Mouse (Mus musculus) limb, embryonic 14.5 days (tissue): Measurements from ENCODE around the gene Ehhadh. TPM values are rescaled to one million over a fixed set of nuclear protein-coding genes. Genes with fewer than 3 reads are reported as not detected.
"Not testable (repeated sequence)": the region's sequence is repeated elsewhere in the genome, so short reads cannot be mapped to it uniquely, and the experiment has no call there.

ENCODE experiments used
- ATAC-seq: fragments of 200-750 bp; cut with Nextera tagmentation; 2 replicates; pipeline ENCODE4 v1.8.0; 2017; ENCODE audit warnings: low read depth, moderate number of reproducible peaks, moderate TSS enrichment; ENCODE audit not compliant: low FRiP score
- DNase-seq: peaks from one replicate; pipeline ENCODE4 v3.0.0-alpha.2; 2015; ENCODE audit warnings: low spot score
- H3K27ac ChIP-seq: fragments of 300-500 bp; sonication (generic); replicated peaks from 2 replicates; pipeline ENCODE4 v1.5.1; 2014; ENCODE audit warnings: low read depth, mild to moderate bottlenecking, low read length, moderate library complexity, mixed read lengths
- H3K27me3 ChIP-seq: fragments of 300-500 bp; sonication (generic); 2 replicates; pipeline ENCODE4 v1.6.1; 2014; ENCODE audit warnings: low read length, mixed read lengths; ENCODE audit not compliant: control insufficient read depth, insufficient read depth
- H3K36me3 ChIP-seq: fragments of 300-500 bp; sonication (generic); 2 replicates; pipeline ENCODE4 v1.6.1; 2014; ENCODE audit warnings: mild to moderate bottlenecking, low read length, moderate library complexity, mixed read lengths; ENCODE audit not compliant: control insufficient read depth, insufficient read depth
- H3K4me1 ChIP-seq: fragments of 300-500 bp; sonication (generic); 2 replicates; pipeline ENCODE4 v1.6.1; 2014; ENCODE audit warnings: antibody characterized with exemption, low read length, mixed read lengths; ENCODE audit not compliant: control insufficient read depth, insufficient read depth
- H3K4me2 ChIP-seq: fragments of 300-500 bp; sonication (generic); replicated peaks from 2 replicates; pipeline ENCODE4 v1.6.1; 2014; ENCODE audit warnings: low read depth, mild to moderate bottlenecking, low read length, moderate library complexity; ENCODE audit not compliant: severe bottlenecking
- H3K4me3 ChIP-seq: fragments of 300-500 bp; sonication (generic); replicated peaks from 2 replicates; pipeline ENCODE4 v1.5.1; 2014; ENCODE audit warnings: low read length
- H3K9ac ChIP-seq: fragments of 300-500 bp; sonication (generic); 2 replicates; pipeline ENCODE4 v1.6.1; 2014; ENCODE audit warnings: mild to moderate bottlenecking, low read depth, low read length, moderate library complexity; ENCODE audit not compliant: severe bottlenecking
- H3K9me3 ChIP-seq: fragments of 300-500 bp; sonication (generic); 2 replicates; pipeline ENCODE4 v1.6.1; 2016; ENCODE audit warnings: low read length; ENCODE audit not compliant: control insufficient read depth
- POLR2A ChIP-seq: fragments of 200-500 bp; IDR thresholded peaks from 2 replicates; pipeline ENCODE4 v1.8.0; 2012; ENCODE audit warnings: inconsistent platforms, mild to moderate bottlenecking, moderate library complexity, borderline replicate concordance; ENCODE audit not compliant: insufficient read depth, insufficient read length; ENCODE audit errors: extremely low read depth
- WGBS: fragments of 180-500 bp; shearing (Covaris S2); extraction: QIAGEN DNeasy Blood & Tissue Kit; methylation state at CpG from one replicate; pipeline ENCODE4 v1.1.7; 2014; 5-methylcytosine and 5-hydroxymethylcytosine counted together
- polyA plus RNA-seq, 2 experiments: library from polyadenylated mRNA; depleted of rRNA in 1 of 2; stranded (reverse) in 1 of 2; unstranded in 1 of 2; fragments of >200 nt; fragmentation: Nextera tagmentation in 1 of 2; extraction: Ambion mirVana in 1 of 2; gene quantifications; 2 replicates each; pipeline versions ENCODE4 v1.2.1 to v1.2.3; 2012 to 2014

Ehhadh gene
- polyA plus RNA-seq, 2 experiments = 2.3 to 4.7 TPM

DNA sequence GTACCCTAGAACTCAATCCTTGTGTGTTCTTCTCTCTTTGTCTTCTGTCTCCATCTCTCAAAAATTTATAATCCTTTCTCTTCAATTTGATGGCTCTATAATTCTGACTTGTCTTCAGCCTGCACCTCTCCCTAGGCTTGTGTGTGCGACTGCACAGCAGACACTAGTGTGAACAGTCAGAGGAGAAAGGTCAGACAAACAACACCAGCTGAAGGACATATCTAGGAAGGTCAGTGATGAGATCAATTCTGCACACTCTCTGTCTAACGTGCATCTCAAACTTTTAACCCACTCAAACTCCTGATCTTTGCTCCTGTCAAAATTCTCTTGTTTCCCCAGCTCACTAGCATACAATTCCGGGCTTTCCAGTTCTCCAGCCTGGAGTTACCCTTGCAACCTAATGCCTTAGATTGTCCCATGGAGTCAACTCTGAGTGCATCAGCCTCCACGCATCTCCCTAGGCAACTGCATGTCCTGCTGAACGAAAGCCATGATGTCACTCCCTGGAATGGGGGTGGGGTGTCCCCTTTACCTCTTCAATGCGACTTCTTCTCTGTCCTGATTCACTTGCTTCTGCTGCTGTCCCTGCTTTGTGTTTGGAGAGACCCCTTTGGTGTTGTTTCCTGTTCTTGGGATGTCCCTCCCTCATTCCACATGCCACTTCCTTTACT, 25.7 kb upstream of the Ehhadh start:
- Histone ChIP-seq H3K27me3 (no peaks in the 10 kb centered on the region), H3K9ac (no peak overlapping the region), H3K4me2 (no peak overlapping the region), H3K4me3 (no peak overlapping the region), H3K4me1 (no peaks in the 10 kb centered on the region), H3K27ac (no peak overlapping the region), H3K9me3 (no peaks in the 10 kb centered on the region), H3K36me3 (peaks cover 7% of the 10 kb centered on the region; the same call in 1 of the 2 replicates)
- TF ChIP-seq POLR2A = no peak
- DNase-seq (no peak), ATAC-seq (no peak)
- 70% methylated on average over 6 of the region's 6 CpGs for WGBS

DNA sequence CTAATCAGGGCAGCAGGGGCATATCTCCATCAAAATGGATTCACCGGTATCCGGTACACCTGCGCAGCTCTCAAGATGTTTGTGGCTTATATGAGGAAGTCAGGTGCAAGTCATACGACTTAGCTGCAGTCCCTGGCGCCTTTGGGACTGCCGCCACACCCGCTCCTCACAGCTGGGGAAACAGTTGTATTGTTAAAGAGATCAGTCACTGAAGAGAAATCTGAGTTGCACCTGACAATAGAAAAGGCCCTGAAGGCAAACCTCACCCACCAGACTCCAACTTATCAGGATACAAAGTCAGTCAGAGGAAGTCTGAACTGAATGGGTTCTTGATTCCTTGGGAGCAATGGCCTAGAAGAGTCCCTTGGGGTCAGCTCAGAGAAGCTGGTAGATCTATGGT, 20.2 kb upstream of the Ehhadh start:
- not testable (repeated sequence) for H3K36me3 ChIP-seq, H3K27me3 ChIP-seq, H3K4me3 ChIP-seq, H3K9ac ChIP-seq, H3K27ac ChIP-seq, H3K4me1 ChIP-seq, H3K4me2 ChIP-seq, H3K9me3 ChIP-seq, DNase-seq, ATAC-seq
- 90% methylated on average over 7 of the region's 7 CpGs for WGBS

DNA sequence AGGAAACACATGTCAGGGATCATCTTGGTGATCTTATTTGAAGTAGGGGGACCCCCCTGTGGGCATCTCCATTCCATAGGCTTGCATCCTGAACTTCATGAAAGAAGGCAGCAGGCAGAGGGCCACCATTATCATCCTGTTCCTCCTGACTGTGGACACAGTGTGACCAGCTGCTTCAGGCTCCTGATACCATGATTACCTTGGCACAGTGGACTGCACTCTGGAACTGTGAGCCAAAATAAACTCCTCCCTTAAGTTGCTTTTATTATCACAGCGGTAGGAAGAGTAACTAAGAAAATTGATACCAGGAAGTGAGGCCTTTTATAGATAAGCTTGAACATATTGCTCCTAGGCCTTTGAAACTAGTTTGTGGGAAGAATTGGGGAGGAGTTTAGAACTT, 19.3 kb upstream of the Ehhadh start:
- no peaks in the 10 kb centered on the region for H3K4me1 ChIP-seq
- DNase-seq (no peak), ATAC-seq (no peak)
- 76% methylated on average over 1 of the region's 1 CpGs for WGBS
- no peak overlapping the region for H3K4me3 ChIP-seq
- H3K9ac ChIP-seq = no peak overlapping the region
- no peaks in the 10 kb centered on the region for H3K9me3 ChIP-seq
- no peak overlapping the region for H3K4me2 ChIP-seq
- peaks cover 8% of the 10 kb centered on the region; the same call in 1 of the 2 replicates for H3K36me3 ChIP-seq
- TF ChIP-seq POLR2A = no peak
- H3K27me3 ChIP-seq = no peaks in the 10 kb centered on the region
- no peak overlapping the region for H3K27ac ChIP-seq

DNA sequence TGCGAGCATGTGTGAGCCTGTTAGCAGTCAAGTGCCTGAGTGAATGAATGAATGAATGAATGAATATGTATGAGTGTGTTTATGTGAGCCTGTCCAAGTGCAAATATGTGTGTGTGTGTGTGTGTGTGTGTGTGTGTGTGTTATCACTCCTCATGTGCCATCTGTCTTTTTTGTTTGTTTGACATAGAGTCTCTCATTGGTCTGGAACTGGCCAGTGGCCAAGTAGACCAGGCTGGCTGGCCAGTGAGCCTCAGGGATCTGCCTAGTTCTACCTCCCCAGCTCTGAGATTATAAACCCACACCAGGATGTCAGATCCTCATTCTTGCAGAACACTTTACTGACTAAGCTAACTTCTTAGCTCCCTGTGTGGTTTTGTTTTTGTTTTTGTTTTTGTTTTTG, 16.7 kb upstream of the Ehhadh start:
- no peak for TF ChIP-seq POLR2A
- no peak overlapping the region for H3K27ac ChIP-seq
- no peak overlapping the region for H3K9ac ChIP-seq
- WGBS = 92% methylated on average over 1 of the region's 1 CpGs
- no peak for ATAC-seq
- H3K27me3 ChIP-seq = no peaks in the 10 kb centered on the region
- no peak overlapping the region for H3K4me2 ChIP-seq
- no peaks in the 10 kb centered on the region for H3K4me1 ChIP-seq
- no peak for DNase-seq
- H3K9me3 ChIP-seq = no peaks in the 10 kb centered on the region
- peaks cover 16% of the 10 kb centered on the region for H3K36me3 ChIP-seq
- no peak overlapping the region for H3K4me3 ChIP-seq

DNA sequence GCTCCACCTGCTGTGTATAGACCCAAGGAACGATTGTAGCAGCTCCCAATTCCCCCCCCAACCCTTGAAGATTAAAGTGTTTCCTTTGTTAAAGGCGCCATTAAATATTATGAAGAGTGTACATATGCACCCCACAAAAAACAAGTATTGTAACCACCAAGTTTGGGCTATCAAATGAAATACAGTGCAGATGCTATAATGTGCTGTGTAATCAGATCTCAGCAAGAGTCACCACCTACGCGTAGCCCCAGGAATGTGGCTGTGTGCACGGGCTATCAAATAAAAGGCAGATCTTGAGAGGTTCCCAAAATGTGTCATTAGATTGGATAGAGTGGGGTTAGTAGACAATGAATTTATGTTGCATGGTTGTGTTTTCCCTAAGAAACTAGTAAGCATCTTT, 7.5 kb upstream of the Ehhadh start:
- H3K9ac ChIP-seq = no peak overlapping the region
- H3K4me2 ChIP-seq = peak overlapping the region; percentile 84
- TF ChIP-seq POLR2A = no peak
- no peaks in the 10 kb centered on the region for H3K9me3 ChIP-seq
- peaks cover 2% of the 10 kb centered on the region; the same call in 1 of the 2 replicates for H3K36me3 ChIP-seq
- ATAC-seq (no peak), DNase-seq (no peak)
- H3K4me3 ChIP-seq = peak overlapping the region; percentile 85
- no peak overlapping the region for H3K27ac ChIP-seq
- WGBS = 23% methylated on average over 5 of the region's 5 CpGs
- H3K4me1 ChIP-seq = peaks cover 4% of the 10 kb centered on the region; the same call in 1 of the 2 replicates
- no peaks in the 10 kb centered on the region for H3K27me3 ChIP-seq
